Mouse (Mus musculus): ENCODE results near the gene Jag1. TPM values are rescaled to one million over a fixed set of nuclear protein-coding genes. Genes with fewer than 3 reads are reported as not detected.

Gene Jag1
- total RNA-seq, 4 experiments from 2014 or later, result 8.4 to 10.0 (median 9.1) TPM

DNA sequence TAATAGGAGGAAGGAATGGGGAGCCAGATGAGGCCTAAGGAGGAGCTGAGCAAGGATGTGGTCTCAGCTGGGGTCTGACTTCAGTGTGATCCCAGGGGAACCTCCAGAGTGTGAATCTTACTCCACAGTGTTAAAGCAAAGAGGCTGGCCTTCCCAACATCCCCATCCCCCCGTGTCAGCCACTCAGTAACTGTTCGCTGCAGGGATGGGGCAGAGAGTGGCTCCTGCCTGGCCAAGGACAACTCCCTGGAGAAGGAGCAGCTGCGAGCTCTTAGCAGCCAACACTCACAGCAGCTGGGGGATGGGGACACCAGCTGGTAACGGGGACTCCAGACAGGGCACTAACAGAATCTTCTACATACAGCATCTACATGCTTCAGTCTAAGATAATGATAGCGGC is 15.4 kb downstream of the Jag1 start:
- peak; percentile 46 for DNase-seq (ENCODE audit: low spot score)

DNA sequence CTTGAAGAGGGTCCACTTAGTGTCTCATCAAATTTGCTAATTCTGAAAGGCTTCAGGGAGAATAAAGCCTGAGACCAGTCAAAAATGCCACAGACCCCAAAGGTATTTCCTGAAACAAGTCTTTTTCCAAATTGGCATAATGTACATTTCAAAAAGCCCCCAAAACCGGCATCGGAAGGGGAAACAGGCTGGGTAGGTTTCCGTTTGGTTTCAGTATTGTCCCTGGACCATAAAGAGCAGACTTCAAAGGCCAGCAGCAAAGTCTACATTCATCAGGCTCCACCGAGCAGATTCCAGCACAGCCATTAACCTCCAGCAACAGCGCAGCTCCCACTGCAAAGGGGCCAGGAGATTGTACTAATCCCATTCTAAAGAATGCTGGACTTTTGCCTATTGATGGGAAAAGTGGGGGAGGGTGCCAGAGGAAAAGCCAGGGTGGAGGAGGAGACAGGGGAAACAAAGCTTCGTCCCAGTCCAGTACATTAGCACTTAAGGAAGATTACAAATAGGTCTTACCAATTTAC is 17.2 kb downstream of the Jag1 start:
- no peak for DNase-seq (ENCODE audit: low spot score)

DNA sequence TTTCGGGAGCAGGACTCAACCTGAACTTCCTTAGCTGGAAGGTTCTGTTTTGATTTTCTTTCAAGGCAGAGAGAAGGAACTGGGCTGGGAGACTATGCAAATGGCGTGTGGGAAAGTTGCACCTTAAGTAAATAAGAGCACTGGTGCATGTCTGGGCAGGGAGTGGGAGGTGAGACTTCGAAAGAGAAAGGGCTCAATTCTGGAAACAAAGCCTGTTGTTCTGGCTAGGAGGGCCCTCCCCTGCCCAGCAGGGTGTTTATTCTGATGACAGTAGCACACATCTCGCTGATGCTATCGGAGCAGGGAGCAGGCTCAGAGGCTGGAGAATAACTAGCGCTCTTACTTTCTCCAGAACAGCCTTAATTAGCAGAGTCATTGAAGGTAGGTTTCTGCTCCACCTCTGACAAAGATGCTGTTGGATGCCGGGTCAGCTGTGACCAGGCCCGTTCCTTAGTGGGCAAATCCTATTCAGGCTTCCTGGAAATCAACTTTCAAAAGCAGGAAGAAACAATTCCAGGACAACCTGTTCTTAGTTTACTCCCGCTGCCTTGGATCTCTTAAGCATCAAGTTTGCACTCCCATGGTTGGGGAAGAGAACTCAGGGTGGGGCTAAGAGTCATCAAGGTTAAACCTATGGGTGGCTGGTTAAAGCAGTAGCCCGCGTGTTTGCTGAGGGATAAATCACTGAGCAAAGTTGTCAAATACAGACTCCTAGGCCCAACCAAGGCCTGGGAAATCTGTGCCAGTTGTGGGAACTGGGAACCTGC is 18.0 kb downstream of the Jag1 start:
- DNase-seq (ENCODE audit: low spot score), result no peak

DNA sequence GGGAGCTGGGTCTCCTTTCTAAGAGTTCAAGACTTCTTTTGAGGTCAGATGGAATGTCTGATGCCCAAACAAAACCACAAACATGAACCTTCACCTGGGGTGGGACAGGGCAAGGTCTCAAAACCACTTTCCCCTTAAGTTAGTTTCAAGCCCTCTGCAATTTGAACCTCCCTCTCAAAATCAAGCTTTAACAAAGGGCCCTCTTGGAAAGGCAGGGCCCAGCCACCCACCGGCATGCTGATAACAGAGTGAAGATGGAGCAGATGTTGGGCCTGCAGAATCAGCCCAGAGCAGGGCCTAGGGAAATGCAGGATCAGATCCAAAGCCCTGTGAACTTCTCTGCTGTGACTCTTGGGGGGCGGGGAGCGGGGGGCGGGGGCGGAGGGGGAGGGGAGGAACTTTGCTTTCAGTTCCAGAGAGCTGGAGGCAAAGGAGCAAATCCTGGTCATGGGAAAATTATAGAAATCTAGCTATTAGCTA is 19.4 kb downstream of the Jag1 start:
- DNase-seq (ENCODE audit: low spot score), result no peak

DNA sequence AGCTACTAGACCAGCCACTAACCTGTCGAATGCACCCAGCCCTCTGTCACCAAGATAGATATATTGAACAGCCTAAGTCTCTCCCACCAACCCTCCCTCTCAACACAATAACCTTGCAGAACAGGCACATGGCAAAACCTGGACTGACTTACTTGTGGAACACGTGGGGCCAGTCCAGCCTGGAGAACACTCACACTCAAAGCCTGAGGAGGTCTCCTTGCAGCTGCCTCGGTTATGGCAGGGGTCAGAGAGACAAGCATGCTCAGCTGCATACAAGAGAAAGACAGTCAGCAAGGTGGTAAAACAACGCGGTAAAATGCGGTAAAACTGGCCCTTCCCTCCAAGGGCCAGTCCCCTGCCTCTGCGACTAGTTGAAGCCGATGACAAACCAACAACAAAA is 22.1 kb downstream of the Jag1 start:
- DNase-seq (ENCODE audit: low spot score), result no peak

DNA sequence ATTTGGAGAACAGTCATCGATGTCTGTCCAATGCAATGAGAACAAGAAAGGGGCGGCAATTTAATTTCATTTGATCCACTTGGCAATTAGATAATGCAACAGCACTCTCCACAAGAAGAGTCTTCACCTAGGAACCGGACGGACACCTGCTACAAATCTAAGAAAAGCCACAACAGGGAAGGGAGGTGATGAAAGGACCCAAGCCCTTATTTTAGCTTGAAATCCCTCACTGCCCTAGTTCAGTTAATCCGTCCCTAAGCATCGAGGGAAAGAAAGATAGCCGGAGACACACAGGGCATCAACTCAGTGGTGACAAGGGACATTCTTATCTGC is 23.2 kb downstream of the Jag1 start:
- no peak for DNase-seq (ENCODE audit: low spot score)

DNA sequence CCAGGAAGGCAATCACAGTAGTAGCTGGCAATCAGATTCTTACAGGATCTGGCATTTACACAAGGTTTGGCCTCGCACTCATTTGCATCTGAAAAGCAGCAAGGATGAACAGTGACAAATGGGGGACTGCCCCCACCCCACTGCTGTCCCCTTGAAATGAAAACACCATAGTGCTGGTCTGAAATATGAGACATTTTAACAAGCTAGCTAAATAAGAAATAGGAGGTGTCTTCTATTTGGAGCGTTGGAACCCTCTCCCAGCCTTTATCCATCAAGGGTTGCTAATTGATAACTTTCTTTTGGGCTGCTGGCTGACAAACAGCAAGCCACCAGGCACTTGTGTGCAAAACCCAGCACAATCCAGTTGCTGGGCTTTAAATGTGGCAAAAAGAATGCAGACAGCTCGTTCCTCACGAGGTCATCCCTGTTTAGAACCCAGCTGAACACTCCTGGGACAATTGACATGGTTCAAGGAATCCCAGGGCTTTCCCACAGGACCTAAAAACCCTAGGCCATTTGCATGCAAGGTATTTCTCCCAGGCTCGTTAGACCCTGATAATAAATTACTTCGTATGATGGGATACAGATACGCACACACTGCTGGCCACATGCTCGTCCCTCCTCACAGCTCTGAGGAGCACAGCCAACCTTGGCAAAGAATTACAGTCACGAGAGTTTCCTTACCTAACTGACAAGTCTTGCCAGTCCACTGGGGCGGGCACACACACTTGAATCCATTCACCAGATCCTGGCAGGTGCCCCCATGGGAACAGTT is 23.7 kb downstream of the Jag1 start:
- DNase-seq (ENCODE audit: low spot score), result no peak

DNA sequence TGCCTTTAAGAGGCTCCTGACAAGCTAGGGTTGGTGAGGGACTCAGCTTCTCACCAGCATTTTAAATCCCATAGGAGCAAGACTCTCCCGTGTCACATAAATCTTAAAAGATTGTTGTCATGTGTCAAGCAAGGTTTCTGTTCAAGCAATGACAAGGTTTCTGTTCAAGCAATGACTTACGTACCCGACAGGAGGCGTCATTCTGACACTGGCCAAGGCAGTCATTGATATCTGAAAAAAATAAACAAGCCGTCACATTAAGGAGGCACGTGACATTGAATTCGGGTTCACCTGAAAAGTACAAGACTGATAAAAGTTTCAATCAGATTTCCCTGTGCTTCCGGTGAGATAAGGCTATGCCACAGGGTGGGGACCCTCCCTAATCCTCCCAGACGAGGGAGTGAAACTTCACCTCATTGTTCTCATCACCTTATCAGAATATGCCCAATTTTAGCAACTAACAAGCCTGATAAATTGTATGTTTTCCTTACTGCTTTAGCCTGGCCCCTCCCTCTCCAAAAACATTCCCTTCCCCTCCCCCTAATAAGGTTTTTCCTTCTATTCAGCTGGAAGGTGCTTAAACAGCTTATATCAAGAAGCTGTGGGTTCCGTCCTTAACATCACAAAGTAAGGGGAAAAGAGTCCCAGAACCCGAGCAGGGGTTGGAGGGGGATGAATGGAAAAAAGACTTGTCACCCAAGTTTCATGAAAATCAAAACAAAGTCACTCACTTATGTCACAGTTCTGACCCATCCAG is 24.5 kb downstream of the Jag1 start:
- no peak for DNase-seq (ENCODE audit: low spot score)

DNA sequence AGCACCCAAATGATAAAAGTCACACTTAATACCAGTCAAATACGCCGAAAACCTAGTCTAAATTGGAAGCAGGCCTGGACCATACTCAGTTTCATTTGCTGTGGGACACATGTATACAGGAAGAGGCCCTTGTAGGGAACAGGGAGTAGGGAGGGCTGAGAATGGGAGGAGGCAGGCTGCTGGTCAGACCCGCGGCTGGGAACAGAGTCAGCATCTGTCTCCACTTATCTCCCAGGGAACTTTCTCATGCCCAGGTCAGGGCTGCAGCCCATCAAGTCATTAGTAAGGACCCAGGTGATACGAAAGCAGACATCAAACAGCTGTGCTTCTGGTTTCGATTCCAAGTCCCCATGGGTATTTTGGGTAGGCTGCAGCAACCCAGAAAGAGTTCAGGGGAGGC is 28.7 kb downstream of the Jag1 start:
- DNase-seq (ENCODE audit: low spot score), result no peak

DNA sequence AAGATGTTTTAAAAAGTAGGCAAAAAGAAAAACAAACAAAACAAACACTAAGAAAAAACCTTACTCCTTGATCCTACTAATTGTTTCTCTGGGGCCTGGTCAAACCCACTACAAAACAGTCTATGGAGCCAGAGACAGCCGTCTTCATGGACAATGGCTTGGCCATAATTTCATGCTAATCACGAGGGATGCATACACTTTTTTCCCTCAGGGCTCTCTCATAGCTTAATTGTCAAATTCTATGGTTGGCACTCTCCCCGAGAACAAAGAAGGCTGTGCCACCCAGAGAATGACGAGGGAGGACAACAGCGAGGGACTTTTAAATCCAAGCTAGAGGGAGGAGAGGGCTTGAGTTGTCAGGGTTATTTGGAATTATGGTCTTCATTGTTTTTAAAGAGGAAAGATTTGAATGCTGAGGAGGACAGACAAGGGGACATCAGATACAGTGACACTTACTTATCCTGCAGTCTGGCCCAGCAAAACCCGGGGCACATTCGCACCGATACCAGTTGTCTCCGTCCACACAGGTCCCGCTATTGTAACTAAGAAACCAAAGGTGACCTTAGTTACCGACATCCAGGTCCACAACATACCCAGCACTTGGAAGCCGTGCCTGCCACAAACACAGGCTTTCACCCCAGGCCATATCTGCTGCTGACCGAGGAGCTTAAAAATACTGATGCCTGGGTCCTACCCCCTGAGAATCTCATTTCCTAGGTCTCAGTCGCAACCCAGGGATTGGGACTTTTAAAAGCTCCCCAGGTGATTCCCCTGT is 29.6 kb downstream of the Jag1 start:
- DNase-seq (ENCODE audit: low spot score), result no peak

DNA sequence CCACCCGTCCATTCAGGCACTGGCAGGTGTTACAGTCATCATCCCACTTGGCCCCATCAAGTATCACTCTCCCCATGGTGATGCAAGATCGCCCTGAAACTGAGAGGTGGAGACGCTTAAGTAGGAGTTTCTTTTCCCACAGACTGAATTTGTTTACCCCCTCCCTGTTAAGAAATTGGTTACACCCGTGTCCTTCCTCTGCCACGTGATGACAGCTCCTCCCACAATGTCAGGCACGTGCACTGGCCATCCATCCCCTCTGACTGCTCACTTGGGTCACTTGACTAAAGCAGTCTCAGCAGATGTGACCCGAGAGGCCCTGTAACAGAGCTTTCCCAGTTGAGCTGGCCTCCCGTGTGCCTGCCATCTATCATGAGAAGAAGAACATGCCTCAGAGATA is 31.2 kb downstream of the Jag1 start:
- DNase-seq (ENCODE audit: low spot score), result no peak

DNA sequence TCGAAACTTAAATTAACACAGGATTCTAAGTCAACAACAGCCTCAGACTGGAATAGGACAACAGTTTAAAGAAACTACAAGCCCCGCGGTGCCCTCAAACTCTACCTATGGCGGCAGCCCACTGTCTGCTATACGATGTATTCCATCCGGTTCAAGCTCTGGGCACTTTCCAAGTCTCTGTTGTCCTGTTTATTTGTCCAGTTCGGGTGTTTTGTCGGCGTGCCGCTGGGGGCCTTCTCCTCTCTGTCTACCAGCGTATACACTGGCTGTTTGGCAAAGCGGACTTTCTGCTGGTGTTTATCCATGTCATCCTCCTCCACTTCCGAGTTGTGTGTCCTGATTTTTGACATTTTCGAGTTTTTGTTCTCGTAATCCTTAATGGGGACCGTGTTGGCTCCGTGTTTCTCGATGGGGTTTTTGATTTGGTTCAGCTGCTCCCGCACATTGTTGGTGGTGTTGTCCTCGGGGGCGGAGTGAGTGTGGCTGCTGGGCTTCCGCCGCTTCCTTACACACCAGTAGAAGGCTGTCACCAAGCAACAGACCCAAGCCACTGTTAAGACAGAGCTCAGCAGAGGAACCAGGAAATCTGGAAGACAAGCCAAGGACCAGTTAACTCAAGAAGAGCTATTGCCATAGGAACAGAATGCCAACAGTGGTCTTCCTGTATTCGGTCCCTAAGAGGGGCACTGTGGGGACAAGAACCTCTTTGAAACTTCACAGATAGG is 33.4 kb downstream of the Jag1 start:
- DNase-seq (ENCODE audit: low spot score), result no peak

DNA sequence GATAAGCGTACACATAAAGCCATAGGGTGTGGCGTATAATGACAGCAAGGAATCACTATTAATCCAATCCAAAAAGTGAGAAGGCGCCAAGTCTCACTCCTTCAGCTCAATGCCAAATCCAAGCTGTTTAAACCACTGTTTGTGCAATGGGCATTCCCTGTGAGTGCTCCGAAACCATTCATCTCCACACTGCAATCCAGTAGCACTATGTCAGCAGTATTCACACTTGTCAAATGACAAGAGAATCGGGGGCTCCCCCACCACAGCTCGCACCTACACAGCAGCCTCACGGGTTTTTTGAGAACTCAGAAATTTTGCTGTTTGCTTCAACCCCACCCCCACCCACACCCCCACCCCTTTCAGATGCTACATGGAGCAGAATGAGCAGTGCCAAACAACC is 35.4 kb downstream of the Jag1 start:
- no peak for DNase-seq (ENCODE audit: low spot score)

DNA sequence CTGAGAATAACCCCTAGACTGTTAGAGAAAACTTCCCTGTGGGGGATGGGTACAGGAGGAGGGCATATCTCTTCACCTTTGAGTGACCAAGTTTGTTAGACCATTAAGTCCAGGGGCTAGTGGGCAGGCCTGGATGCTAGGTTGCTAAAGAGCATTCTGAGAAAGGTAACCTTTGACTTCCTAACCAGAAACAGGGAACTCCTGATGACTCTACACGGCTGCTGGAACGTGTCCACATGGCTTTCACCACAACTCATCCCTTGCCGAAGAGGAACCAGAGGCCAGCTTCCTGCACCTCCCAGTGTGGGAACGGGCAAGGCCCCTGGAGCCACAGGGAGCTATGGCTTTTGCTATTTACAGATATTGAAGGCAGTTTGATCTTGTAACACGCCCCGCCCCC is 36.0 kb downstream of the Jag1 start:
- DNase-seq (ENCODE audit: low spot score), result no peak

DNA sequence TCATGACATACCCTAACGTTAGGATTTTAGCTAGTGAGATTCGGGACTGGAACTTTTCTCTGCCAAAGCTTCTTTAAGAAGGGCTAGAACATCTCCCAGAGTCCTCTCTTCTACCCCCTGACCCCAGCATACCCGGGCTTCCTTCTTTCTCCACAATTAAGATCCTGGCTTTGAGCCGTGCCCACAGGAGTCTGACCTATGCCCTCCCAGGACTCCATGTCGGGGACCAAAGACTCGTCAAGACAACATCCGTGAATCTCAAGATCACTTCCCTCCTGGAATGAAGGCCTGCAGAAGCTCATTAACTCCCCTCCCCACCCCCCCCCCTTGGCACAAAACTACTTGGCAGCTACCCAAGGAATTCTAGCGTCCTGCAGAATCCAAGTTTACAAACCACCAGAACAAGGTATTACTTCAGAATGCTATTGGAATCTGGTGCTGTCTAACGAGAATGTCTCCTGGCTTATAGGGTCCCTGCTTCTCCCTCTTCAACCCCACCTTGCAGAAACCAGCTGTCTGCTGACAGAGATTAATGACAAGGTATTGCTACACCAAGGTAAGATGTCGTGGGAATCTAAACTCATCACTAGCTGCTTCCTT is 36.6 kb downstream of the Jag1 start:
- DNase-seq (ENCODE audit: low spot score), result no peak

DNA sequence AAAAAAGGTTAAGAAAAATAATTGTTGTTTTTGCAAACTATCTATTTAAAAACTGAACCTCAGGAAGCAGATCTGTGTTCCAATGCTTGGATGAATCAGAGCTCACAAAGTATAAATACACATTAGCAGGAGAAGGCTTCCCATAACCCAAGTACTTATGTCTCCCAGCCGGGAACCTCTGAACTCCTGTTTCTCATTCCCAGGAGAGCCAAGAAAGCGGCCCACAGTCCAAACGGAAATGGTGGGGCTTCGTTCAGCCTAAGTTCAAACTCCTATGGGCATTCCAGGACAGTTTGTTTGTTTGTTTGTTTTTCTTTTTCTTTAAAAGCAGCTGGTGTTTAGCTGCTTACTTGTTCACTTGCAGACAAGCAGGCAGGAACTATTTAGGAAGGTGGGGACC is 37.7 kb downstream of the Jag1 start:
- no peak for DNase-seq (ENCODE audit: low spot score)

DNA sequence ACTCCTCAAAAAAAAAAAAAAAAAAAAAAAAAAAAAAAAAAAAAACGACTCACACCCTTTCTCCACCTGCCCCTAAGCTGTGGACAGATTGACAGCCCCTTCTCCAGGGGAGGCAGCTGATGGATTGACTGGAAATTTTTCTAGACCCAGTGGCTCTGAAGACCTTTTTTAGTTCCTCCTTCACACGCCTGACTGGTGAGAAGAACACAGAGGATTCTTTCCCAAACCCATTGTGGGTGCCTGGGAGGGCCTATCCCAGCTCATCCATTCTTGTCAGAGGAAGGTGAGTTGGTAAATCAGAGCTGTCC is 42.2 kb downstream of the Jag1 start:
- DNase-seq (ENCODE audit: low spot score), result no peak

DNA sequence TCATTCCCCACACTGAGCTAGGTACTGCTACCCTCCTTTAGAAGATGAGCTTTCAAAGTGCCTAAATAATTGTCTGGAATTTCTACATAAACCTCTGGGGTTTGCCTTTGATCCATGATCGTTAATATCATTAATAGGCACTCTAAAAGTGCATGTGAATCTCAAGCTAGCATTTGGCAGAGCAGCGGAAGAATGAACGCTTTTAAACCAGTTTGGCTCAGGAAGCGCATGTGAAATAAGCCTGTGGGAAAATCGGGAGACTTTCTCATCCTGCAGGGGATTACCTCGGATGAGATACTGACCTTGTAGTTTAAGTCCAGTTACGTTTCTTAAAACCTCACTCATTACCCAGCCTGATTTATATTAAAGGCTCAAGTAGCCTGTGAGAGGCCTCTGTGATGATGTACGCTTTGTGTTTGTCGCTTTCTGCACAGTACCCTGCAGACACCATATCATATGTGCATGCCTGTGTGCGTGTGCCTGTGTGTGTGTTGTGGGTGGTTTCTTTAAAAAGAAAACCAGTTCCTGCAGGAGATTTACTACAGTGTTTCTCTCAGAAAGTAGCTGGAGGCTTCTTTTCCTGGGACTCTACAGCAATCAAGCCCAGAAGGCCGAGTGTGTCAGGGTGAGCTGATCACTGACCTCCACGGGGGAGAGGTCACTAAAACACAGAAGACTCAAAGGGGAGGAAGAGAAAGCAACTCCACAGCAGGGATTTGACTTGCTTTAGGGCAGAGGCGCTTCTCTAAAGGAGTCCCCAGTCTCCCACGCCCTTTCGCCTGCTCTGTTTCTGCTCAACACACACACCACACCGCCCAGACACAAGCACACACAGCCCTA is 42.8 kb downstream of the Jag1 start:
- DNase-seq (ENCODE audit: low spot score), result no peak

DNA sequence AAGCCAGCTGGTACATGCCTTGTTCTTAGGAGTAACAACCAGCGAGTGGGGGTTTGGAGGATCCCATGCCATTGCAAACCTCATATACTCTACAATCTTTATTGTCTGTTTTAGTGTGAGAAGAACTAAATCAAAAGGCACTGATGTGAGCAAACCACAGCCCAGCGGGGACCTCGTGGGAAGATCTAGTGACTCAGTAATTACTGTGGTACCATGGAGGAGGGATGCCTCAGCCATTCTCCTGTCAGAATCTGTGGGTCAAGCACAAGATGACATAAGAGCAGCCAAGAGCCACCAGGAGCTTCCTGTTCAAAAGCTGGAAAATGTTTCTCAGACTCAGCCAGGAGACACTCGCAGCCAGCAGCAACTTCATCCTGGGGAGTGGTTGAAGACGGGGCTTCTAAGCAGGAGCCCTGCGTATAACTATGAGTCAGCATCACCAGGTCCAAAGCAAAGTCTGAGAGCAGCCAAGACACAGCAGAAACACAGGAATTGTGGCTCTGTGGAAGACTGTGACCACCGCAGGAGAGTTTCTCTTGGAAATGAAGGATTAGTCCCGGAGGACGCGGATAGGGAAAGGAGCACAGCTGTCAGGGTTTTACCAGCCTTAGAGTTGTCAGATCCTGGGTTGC is 48.8 kb downstream of the Jag1 start:
- peak; percentile 55 for DNase-seq (ENCODE audit: low spot score)

All from heart, adult 8-10 months (tissue).